Mouse (Mus musculus) heart, postnatal 36 days (tissue): ENCODE data around the gene Ripor3. TPM values are rescaled to one million over a fixed set of nuclear protein-coding genes. Genes with fewer than 3 reads are reported as not detected.

ENCODE experiments used
- DNase-seq, 2 experiments: peaks; one replicate each; pipeline ENCODE4 v3.0.0; 2021 to 2022
- intact Hi-C: fragments of 180-260 bp; cut with DNase I; formaldehyde crosslinking; loops from one replicate; pipeline ENCODE4 v1.15.1; 2025
- total RNA-seq, 2 experiments: library from RNA; stranded (reverse); gene quantifications; 2 replicates each; pipeline ENCODE4 v1.2.3; 2021

The Ripor3 gene
- total RNA-seq, 2 experiments from 2014 or later, result 0.36 to 0.79 TPM

DNA sequence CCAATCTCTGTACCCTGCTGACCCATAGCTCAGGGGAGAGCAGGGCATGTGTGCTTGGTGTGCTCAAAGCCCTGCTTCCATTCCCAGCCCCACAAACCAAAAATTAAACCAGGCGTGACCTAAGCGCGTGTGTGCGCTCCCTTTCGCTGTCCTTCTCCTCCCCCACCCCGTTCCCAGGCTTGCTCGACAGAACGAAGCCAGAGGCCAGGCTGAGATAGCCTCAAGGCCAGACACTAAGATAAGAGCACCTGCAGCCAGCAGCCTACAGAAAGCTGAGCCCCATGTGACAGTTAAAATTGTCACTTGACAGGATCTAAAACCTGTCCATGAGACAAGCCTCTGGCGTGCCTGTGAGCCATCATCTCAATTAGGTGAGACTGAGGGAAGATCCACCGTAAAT, 23.5 kb upstream of the Ripor3 start:
- intact Hi-C loops, result no loop called here

DNA sequence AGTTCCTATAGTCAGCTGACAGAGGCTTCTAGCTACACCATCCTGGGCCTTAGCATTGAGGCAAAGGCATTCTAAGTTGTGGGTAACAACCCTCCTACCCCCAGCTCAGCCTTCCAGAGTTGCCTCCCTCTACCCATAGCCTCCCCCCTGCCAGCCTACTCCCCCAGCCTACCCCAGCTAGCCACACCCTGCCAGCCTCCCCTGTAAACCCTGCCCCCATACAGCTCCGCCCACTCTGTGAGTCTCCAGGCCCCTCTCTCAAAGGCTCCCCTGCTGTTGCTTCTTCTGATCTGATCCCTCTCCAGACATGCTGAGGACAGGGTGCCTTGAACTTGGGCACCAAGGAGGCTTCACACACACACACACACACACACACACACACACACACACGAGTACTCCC, 21.4 kb upstream of the Ripor3 start:
- no peak for DNase-seq
- intact Hi-C loops, result no loop called here

More for the DNA sequence above, 23.5 kb upstream of the Ripor3 start:
- no peak for DNase-seq

DNA sequence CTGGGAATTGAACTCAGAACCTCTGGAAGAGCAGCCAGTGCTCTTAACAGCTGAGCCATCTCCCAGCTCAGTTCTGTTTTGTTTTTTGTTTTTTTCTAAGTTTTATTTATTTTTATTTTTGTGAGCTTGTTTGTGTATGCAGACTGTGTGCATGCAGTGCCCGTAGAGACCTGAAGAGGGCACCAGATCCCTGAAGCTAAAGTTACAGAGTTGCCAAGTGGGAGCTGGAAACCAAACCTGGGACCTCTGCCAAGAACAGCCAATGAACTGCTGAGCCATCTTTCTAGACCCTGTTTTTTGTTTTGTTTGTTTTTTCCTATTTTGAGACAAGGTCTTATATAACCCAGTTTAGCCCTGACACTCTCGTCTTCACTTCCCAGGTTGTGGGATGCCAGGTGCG, 18.0 kb upstream of the Ripor3 start:
- intact Hi-C loops, result no loop called here
- DNase-seq, result no peak

DNA sequence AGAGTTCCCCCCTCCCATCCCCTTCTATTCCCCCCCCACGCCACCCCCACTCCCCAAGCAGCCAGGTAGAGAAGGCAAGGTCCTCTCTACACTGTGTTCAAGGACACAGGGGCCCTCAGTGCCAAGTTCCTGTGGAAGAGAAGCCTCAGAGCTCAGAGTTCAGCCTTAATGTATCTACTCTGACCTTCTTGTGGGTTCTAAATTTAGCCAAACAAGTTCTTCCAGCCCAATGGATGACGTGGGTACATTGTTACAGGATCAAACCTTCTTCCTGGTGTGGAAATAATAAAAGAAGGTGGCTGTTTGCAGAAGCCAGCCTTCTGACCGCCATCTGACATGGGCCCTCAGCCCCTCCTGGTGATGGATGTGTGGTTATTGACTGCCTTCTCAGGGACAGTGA, 16.0 kb upstream of the Ripor3 start:
- intact Hi-C loops, result no loop called here
- DNase-seq, result no peak

DNA sequence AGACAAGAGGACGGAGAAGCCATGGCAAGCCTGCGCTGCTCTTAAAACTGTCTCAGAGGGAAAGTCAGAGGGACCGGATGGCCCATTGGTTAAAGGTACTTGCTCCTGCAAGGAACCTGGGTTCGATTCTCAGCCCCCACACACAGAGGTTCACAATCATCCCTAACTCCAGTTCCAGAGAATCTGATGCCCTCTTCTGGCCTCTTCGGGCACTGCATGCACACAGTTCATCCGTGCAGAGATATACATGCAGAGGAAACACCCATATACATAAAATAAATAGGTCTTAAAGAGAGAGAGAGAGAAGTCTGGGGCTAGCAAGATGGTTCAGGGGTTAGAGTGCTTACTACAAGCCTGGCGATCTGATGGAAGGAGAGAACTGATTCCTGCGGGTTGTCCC, 15.5 kb upstream of the Ripor3 start:
- intact Hi-C loops, result no loop called here
- no peak for DNase-seq

DNA sequence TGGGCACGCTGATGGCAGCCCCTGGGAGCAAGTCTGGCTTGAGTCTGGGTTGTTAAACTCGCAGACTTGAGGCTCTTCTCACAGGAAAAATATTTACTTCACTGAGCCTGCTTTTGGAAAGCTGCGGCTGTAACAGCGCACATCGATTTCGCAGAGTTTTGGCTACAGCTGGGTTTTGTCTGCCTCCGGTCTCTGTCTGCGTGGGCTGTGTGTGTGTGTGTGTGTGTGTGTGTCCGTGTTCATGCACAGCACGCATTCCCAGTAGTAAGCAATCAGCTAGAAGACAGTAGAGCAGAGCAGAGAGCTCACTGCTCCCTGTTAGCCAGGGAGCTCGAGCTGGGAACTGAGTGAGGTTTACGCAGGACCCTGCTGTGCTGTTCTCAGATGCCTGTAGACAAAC, 14.8 kb upstream of the Ripor3 start:
- peak; percentile 45 to 50 for DNase-seq
- intact Hi-C loops, result no loop called here

DNA sequence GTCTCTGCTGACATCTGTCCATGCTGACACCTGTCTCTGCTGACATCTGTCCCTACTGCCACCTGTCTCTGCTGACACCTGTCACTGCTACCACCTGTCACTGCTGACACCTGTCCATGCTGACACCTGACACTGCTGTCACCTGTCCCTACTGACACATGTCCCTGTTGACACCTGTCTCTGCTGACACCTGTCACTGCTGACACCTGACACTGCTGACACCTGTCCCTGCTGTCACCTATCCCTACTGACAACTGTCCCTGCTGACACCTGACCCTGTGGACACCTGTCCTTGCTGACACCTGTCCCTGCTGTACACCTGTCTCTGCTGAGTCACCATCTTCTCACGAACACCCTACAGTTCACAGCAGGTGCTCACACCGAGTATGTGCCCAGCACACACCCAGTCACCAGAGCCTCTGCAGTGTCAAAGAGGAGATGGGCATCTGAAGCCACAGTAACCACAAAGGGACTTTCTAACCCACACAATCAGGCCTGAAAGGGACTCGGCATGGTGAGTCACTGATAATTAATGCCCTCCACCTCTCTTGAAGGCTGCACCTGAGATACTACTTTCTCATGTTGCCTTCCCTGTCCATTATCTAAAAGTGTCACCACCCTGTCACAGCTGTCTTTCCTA, 13.5 kb upstream of the Ripor3 start:
- intact Hi-C loops, result no loop called here
- no peak for DNase-seq

DNA sequence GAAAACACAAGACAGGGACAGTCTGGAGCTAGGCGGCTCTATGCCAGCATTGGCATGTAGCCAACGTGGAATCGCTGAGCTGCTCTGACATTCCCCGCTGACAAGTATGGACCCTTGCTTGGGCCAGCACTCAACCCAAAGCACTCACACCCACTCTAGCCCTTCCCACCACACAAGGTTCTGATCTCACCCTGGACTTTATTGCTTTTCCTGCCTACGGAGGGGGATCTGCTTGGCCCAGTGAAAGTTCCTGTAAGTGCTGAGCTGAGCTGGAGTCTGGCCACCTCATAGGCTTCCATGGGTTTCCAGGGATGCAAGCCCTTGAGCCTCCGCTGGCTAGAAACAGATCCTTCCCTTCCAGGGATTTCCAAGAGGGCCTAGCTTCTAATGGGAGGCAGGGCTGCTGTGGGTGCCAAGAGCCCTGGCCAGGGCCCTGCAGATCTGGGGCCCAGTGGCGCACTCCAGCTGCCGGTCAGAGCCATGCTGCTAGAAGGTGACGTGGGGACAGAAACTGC, 8.8 kb upstream of the Ripor3 start:
- intact Hi-C loops, result no loop called here
- peak; percentile 63 to 67 for DNase-seq

DNA sequence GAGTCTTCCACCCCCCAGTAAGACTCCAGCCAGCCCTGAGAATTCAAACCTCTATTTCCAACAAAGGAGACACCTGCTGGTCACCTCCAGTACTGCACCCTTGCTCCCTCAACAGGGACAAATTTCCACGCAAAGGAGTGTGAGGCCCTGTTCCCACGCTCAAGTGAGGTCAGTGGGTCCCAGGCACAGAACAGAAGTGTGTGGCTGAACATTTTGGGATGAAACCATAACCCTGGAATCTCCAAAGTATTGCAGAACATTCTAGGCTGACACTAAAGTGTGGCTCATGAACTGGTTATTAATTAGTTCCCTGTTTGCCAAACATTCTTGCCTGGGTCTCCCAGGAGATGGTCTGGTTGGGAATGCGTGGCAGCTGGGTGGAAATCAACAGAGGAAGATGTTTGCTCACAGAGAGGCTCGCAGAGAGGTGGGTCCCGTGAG, 6.6 kb upstream of the Ripor3 start:
- intact Hi-C loops, result loop anchor here (2.0 kb wide), 2 partner anchors 32 to 332 kb away; no protein-coding TSS in a partner anchor

DNA sequence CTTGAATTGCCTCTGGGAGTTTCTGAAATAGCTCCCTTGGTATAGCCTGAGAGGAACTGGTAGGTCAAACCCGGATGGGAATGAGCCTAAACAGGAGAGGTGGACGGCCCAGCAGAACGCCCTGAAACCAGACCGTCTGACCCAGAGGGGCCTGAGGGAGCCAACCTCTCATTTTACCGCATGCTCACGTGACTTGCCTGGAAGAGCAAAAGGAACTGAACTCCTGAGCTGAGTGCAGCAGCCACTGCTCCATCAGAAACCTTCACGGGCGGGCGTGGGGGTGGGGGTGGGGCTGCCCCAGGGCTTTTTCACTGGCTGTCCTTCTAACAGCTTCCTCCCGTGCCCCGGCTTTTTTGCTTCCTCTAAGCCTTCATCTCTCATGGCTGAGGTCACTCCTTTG, 475 bp upstream of the Ripor3 start:
- no peak for DNase-seq
- intact Hi-C loops, result loop anchor here (5.0 kb wide), 1 partner anchor 114 kb away; no protein-coding TSS in a partner anchor

More for the DNA sequence above, 6.6 kb upstream of the Ripor3 start:
- DNase-seq, result peak; percentile 81 to 90

DNA sequence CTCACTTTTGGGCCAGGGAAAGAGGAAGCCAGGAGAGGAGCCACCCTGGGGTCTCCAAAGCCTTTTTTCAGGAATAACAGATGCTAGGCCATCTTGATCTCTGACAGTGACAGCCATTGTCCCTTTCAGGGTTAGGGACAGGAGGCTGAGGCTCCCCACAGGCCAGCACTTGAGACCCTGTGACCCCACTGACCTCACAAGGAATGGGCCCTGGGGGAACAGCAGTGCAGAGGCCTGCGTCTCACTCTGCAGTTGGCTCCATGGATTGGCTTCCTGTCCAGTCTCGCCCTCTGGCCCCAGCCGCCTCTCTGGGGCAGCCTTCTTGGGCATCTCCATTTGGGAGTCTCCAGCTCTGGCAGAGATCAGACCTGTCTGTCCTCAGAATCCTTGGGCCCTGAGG, 2.3 kb downstream of the Ripor3 start:
- DNase-seq, result no peak
- intact Hi-C loops, result no loop called here

DNA sequence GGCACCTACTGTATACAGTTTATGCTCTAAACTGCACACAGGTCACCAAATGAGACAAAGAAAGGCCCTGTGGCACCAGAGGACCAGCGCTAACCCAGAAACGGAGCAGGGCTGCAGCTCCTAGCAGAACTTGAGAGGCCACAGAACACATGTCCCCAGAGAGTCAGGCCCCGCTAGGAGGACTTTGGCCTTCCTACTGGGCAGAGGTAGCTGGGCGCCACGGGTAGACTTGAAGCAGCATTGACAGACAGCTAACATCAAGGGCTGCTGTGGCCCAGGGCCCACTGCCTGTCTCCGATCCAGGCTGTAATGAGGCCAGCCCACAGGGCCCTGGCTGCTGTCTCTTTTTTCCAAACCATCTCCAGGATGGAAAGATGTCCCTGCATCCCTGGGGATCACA, 3.9 kb downstream of the Ripor3 start:
- DNase-seq, result no peak
- intact Hi-C loops, result no loop called here

DNA sequence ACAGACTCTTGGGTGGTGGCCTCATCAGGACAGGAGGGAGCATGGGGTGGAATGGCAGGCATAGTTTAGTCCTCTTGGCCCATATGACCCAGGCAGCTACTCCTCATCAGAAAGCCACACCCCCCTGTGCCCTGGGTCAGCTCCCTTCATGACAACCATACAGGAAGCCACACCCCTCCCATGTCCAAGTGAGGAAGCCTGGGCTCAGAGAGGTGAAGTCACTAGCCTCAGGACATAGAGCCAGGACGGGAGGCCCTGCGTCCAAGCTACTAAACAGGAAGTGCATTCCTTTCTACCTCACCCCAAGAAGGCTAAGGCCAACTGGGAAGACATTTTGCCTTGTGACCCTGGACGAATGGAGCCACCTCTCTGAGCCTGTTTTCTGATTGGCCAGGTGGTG, 4.8 kb downstream of the Ripor3 start:
- intact Hi-C loops, result no loop called here
- DNase-seq, result no peak

DNA sequence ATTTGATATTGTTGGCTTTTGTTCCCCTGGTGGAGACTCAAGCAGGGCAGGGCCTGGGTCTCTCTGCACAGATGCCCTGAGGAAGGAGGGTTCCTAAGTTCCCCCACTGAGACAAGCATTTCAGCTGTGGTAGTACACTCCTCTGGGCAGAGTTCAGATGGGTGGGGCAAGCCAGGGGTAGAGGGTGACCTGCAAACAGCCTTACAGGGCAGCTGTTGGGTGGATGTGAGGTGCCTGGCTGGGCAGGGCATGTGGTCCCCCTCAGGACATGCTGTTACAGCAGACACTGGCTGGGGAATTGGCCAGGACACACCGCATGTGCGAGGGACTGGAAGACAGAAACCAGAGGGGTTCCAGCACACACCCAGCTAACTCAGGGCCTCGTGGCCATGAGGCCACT, 5.4 kb downstream of the Ripor3 start:
- intact Hi-C loops, result no loop called here
- no peak for DNase-seq

DNA sequence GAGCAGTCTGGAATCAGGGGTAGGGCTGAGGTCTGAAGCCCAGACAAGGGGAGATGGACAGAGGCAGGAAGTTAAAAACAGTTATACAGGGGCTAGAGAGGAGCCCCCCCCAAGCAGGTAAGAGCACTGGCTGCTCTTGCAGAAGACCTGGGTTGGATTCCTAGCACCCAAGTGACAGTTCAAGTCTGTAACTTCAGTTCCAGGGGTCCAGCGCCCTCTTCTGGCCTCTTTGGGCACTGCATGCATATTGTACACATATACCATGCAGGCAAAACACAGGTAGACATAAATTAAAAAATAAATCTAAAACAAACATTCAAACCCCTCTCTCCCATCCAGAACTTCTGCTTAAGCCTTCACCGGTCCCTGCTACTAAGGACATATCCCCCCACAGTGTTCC, 6.0 kb downstream of the Ripor3 start:
- intact Hi-C loops, result no loop called here
- no peak for DNase-seq

DNA sequence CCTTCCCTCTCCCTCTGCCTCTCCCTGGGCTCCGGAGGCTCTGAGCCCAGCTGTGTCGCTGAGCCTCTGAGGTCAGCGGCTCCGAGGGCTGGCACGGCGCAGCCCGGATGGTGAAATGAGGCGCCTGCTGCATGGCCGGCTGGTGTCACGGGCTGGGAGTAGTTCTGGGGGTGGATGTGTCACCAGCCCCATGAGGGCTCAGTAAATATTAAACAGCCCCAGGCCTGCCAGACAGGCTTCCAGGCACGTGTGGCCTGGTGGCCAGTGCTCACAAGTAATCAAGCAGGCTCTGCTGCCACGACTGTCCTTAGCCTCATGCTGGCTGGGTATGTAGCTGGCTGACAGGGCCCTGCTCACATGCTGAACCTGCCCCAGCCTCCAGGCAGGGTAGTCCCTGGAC, 7.0 kb downstream of the Ripor3 start:
- intact Hi-C loops, result no loop called here
- DNase-seq, result no peak

DNA sequence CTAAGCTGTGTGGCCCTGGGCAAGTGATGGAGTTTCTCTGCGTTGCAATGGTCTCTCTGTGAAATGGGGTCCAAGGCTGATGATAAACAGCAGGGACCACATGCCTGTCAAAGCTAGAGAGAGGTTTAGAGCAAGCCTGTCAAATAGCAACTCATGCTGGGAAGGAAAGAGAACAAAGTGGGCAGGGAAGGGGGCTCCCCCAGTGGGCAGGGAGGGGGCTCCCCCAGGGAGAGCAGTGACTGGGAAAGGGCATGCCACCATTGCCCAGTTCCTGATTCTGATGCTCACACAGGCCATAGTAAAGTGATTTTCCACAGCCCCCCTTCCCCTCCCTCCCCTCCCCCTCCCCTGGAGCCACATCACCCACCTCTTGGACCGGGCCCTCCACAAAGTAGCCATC, 7.5 kb downstream of the Ripor3 start:
- intact Hi-C loops, result no loop called here
- no peak for DNase-seq

DNA sequence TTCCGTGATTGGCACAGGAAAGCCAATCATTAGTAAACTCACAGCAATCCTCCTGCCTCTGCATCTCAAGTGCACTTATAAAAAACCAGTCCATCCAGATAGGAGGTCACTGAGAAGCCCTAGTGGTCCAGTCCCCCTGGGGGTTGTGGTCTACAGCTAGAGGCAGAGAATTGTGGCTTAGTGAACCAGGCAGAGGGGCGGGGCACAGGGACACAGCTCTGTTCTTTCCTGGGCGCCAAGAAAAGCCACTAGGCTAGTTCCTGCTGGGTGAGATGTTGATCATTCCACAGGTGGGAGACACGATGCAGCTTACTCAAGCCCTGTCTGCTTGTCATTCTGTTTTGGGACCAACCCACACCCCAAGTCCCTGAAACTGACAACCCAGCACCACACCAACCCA, 8.2 kb downstream of the Ripor3 start:
- DNase-seq, result no peak
- intact Hi-C loops, result no loop called here

DNA sequence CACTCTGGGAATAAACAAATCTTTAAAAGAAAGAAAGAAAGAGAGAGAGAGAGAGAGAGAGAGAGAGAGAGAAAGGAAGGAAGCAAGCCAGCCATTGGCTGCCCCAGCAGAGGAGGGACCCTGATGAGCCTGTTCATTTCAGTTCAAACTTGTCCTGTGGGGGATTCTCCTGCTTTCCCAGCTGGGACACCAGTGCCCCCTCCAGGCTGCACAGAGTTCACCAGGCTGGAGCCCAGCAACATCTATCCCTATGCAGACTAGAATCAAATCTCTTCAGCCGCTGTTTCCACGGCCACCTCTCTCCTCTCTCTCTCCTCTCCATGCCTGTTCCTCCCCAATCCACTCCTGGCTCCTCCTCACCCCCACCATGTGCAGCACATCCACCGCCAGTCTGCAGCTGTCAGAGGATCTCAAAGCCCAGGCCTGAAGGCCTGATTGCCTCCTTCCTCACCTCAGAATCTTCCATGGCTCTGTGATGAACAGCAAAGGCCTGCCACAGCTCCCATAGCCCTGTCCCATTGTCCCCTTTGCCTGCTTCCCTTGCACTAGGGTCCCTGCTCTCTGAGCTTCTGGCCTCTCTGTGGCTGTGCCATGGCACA, 11.2 kb downstream of the Ripor3 start:
- DNase-seq, result no peak
- intact Hi-C loops, result no loop called here

DNA sequence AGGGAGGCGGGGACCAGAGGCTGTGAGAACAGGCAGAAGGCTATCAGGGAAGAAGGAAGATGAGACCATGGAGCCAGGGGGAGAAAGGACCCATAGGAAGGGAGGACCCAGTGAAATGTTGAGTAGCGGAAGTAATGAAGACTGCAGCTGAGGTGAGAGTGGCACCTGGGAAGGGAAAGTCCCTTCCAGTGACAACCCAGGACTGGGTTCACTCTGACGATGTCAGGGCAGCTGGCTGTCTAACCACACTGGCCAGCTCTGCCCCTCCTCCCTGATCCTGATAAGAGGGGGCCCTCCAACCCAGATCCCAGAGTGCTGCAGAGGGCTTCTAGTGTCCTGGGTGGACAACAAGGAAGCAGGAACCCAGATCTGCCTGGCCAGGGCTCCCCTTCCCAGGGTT, 12.9 kb downstream of the Ripor3 start:
- intact Hi-C loops, result no loop called here

DNA sequence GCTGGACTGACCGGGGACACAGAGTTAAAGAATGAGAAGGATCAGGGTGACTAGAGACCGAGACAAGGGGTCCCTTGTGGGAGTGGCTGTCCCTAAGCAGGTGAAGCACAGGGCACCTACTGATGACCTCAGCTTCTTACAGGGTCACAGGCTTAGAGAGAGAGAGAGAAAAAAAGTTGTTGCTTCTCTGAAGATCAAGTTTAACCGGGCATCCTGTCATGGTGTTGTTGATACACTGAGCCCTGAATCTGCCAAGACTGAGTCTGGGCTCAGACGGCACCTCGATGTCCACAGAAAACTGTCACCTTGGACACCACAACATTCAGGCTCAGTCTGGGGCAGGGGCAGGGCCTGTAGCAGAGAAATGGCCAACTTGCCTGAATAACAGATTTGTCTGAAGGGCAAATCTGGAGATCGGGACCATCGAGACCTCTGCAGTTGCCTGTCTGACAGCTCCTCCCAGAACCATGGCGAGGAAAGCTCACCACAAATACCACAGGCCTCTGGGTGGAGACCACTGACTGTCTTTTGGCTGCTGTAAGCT, 13.7 kb downstream of the Ripor3 start:
- intact Hi-C loops, result no loop called here
- no peak for DNase-seq

More for the DNA sequence above, 12.9 kb downstream of the Ripor3 start:
- no peak for DNase-seq
